Mouse (Mus musculus) CD8-positive naive resting alpha-beta T cell, adult 57 days (primary cell): ENCODE data around the gene Gm47841. TPM values are rescaled to one million over a fixed set of nuclear protein-coding genes. Genes with fewer than 3 reads are reported as not detected.

Source experiments
- total RNA-seq: library from RNA; stranded (reverse); gene quantifications from one replicate; pipeline ENCODE4 v1.2.4, GENCODE M21; 2023

The Gm47841 gene
- total RNA-seq: not detected

DNA sequence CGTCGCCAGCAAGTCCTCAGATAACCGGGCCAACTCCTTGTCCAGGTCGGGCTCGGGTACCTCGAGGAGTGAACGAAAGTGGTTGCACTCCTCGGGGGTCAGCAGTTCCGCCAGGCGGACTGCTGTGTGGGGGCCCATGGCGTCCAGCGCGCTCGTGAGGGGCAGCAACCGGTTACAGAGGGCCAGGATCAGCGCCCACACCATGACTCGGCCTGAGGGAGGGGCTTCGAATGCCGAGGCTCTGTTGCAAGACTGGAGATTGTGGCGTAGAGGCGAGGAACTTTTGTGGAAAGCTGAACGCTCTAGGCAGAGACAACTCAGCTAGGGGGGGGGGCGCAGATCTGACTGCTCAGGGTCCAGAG lies at the start of gene Gm47841:
Gm47841 (minus strand) TSS at position 204 of the 362 bp plus-strand sequence.

DNA sequence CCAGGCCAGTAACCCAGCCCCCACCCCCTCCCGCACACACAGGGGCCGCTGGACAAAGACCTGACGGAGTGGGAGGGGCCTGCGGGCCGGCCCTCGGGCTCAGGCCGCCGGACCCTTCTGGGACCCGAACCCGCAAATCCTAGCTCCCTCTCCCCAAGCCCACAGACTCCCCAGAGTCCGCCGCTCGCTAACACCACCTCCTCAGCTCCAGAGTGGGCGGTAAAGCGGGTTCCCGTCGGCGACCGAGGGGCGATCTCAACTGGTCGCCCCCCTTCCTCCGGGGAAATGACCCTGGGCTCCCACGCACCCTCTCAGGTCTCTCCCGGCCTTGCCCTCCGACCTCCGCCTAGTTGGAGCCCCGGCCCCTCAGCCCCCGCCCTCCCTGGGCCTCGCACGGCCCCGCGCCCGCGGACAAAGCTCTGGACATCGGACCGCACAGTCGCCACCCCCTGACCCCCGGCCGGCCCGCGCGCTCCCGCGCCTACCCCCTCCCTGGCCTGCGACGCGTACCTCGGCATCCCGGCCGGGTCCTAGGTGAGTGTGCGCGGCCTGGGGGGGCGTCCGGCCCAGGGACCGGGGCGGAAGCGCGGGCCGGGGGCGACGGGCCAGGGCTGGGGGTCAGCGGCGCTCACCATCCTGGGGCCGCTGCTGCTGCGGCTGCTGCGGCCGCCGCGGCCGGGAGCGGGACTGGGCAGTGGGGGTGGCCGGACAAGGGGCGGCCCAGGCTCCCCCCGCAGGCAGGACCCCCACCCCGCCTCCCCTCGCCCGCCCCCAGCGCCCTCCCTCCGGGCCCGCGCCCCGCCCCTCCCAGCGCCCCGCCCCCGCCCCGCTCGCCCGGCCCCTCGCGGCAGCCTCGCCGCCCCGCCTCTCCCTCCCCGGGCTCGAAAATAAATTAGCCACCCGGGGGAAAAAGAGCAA lies 30.9 kb upstream of the Gm47841 start, which contains the start of gene Fignl2:
Fignl2 (minus strand) TSS at position 755 of the 918 bp plus-strand sequence.

Other genes starting within 250 kb of the Gm47841 start
- gene Scn8a, start 177.5 kb downstream of the Gm47841 start, total RNA-seq: not detected
- gene Fignl2, start 31.2 kb upstream of the Gm47841 start, total RNA-seq: not detected
- not detected for gene Ankrd33, start 68.4 kb upstream of the Gm47841 start, total RNA-seq
- gene Acvrl1, start 81.1 kb upstream of the Gm47841 start, total RNA-seq: 7.3 TPM
- 27.9 TPM for gene Acvr1b, start 126.7 kb upstream of the Gm47841 start, total RNA-seq
- 11.8 TPM for gene Grasp, start 176.8 kb upstream of the Gm47841 start, total RNA-seq
- 467 TPM for gene Nr4a1, start 206.9 kb upstream of the Gm47841 start, total RNA-seq
- gene Atg101, start 236.9 kb upstream of the Gm47841 start, total RNA-seq: 74.8 TPM
- 2.3 TPM for gene 6030408B16Rik, start 245.8 kb upstream of the Gm47841 start, total RNA-seq